Mouse (Mus musculus): ENCODE data around the gene Cyp2c37.
"Not testable (repeated sequence)": the region's sequence is repeated elsewhere in the genome, so short reads cannot be mapped to it uniquely, and the experiment has no call there.

Gene Cyp2c37

GRCm38 (mm10) chr19:39992140-39992539 is at the start of gene Cyp2c37:
Gene Cyp2c37, plus strand, starts transcription at chr19:39992424.
- not testable (repeated sequence) for H3K27me3 ChIP-seq (ENCODE audit: control insufficient read depth, insufficient read depth, low read length, poor library complexity, severe bottlenecking); H3K36me3 ChIP-seq (ENCODE audit: control insufficient read depth, insufficient read depth, low read length, poor library complexity, severe bottlenecking); DNase-seq (ENCODE audit: low read depth, low spot score)

- DNase-seq (ENCODE audit: low read depth, low spot score); H3K36me3 ChIP-seq (ENCODE audit: control insufficient read depth, insufficient read depth, low read length, poor library complexity, severe bottlenecking); H3K27me3 ChIP-seq (ENCODE audit: control insufficient read depth, insufficient read depth, low read length, poor library complexity, severe bottlenecking): not testable (repeated sequence)
Observed at GRCm38 (mm10) chr19:39960861-39961260, 31.4 kb upstream of the Cyp2c37 start.

- not testable (repeated sequence) for H3K36me3 ChIP-seq (ENCODE audit: control insufficient read depth, insufficient read depth, low read length, poor library complexity, severe bottlenecking); H3K27me3 ChIP-seq (ENCODE audit: control insufficient read depth, insufficient read depth, low read length, poor library complexity, severe bottlenecking); DNase-seq (ENCODE audit: low read depth, low spot score)
Observed at GRCm38 (mm10) chr19:39971096-39971495, 21.1 kb upstream of the Cyp2c37 start.

- DNase-seq (ENCODE audit: low read depth, low spot score), result no peak
- Histone ChIP-seq H3K27me3 (ENCODE audit: control insufficient read depth, insufficient read depth, low read length, poor library complexity, severe bottlenecking) (no peaks in the 10 kb centered on the region), H3K36me3 (ENCODE audit: control insufficient read depth, insufficient read depth, low read length, poor library complexity, severe bottlenecking) (no peaks in the 10 kb centered on the region)
Observed at GRCm38 (mm10) chr19:39989471-39989870, 2.8 kb upstream of the Cyp2c37 start.
